Mouse (Mus musculus): ENCODE measurements around the gene Saysd1. TPM values are rescaled to one million over a fixed set of nuclear protein-coding genes. Genes with fewer than 3 reads are reported as not detected.

Saysd1 gene
- total RNA-seq (2012; rRNA removed) (5.9 and 6.0 TPM in 2 replicates), total RNA-seq (2014; rRNA removed) (6.3 and 6.6 TPM in 2 replicates), polyA plus RNA-seq (2012; ENCODE audit: insufficient read length, low read depth) (5.3 and 5.5 TPM in 2 replicates)

- Histone ChIP-seq H3K36me3 (replicated peaks in 1 of 2; ENCODE audit: control insufficient read depth in 1 of 2, insufficient read depth in 1 of 2, low read length in 1 of 2) (peaks cover 35 to 59% of the 10 kb centered on the region in 2 experiments), H3K27ac (ENCODE audit: insufficient read depth, low read depth) (no peak within 1 kb of the TSS), H3K79me2 (replicated peaks; ENCODE audit: control insufficient read depth, extremely low read depth, insufficient read depth, poor library complexity, severe bottlenecking) (no peaks in the 10 kb centered on the region), H3K4me1 (ENCODE audit: control insufficient read depth in 1 of 2, insufficient read depth in 2 of 2) (no peaks in the 10 kb centered on the region), H3K9ac (ENCODE audit: insufficient read depth, low read depth) (no peak within 1 kb of the TSS), H3K9me3 (replicated peaks; ENCODE audit: low read length) (no peaks in the 10 kb centered on the region), H3K4me3 (replicated peaks in 1 of 3; ENCODE audit: low read depth in 2 of 3, low read length in 2 of 3, poor library complexity in 1 of 3) (no peak within 1 kb of the TSS), H3K27me3 (replicated peaks) (no peaks in the 10 kb centered on the region), H3K4me2 (ENCODE audit: insufficient read depth, low read depth, poor library complexity, severe bottlenecking) (no peak within 1 kb of the TSS)
- no peak for TF ChIP-seq ETS1 (conservative IDR thresholded peaks at IDR 0.05; ENCODE audit: low read depth, low read length)
- no peak for TF ChIP-seq CHD1 (IDR thresholded peaks at IDR 0.05; ENCODE audit: low read depth, low read length)
- no peak for TF ChIP-seq TBP (conservative IDR thresholded peaks at IDR 0.05; ENCODE audit: low read depth, low read length)
- no peak for TF ChIP-seq CHD2 (IDR thresholded peaks at IDR 0.05; ENCODE audit: low read length)
- no peak for TF ChIP-seq POLR2A (IDR thresholded peaks at IDR 0.05; ENCODE audit: low read depth, low read length)
- in situ Hi-C loops (cut with MboI; ENCODE audit: low pct_ligation_motif_present, low pct_unique_long_range_greater_than_20kb, low sequenced_read_pairs) = no loop called here
- dilution Hi-C loops (cut with MboI; ENCODE audit: extremely low pct_ligation_motif_present, extremely low pct_unique_long_range_greater_than_20kb, low sequenced_read_pairs) = no loop called here
- DNase-seq (ENCODE audit: extremely low read depth) = no peak
Observed at GRCm38 (mm10) chr14:20138484-20139355, at the start of gene Saysd1. Gene Saysd1 (minus strand): TSS chr14:20138534.

GRCm38 (mm10) chr14:20185426-20185825 lies 47.1 kb upstream of the Saysd1 start:
- Histone ChIP-seq H3K4me3 (replicated peaks in 1 of 3; ENCODE audit: low read depth in 2 of 3, low read length in 2 of 3, poor library complexity in 1 of 3) (no peak overlapping the region), H3K27ac (ENCODE audit: insufficient read depth, low read depth) (no peak overlapping the region), H3K9ac (ENCODE audit: insufficient read depth, low read depth) (no peak overlapping the region), H3K4me2 (ENCODE audit: insufficient read depth, low read depth, poor library complexity, severe bottlenecking) (no peak overlapping the region), H3K36me3 (replicated peaks in 1 of 2; ENCODE audit: control insufficient read depth in 1 of 2, insufficient read depth in 1 of 2, low read length in 1 of 2) (no peaks in the 10 kb centered on the region), H3K79me2 (replicated peaks; ENCODE audit: control insufficient read depth, extremely low read depth, insufficient read depth, poor library complexity, severe bottlenecking) (peaks cover 9% of the 10 kb centered on the region), H3K9me3 (replicated peaks; ENCODE audit: low read length) (peaks cover 2% of the 10 kb centered on the region), H3K27me3 (replicated peaks) (peaks cover 1% of the 10 kb centered on the region), H3K4me1 (ENCODE audit: control insufficient read depth in 1 of 2, insufficient read depth in 2 of 2) (peaks cover 0 to 5% of the 10 kb centered on the region in 2 experiments; a peak in 2 of 4 replicates)
- no peak for TF ChIP-seq USF2 (conservative IDR thresholded peaks at IDR 0.05; ENCODE audit: low read depth, low read length)
- TF ChIP-seq NRF1 (IDR thresholded peaks at IDR 0.05; ENCODE audit: low read depth, low read length) = no peak
- no peak for TF ChIP-seq JUN (IDR thresholded peaks at IDR 0.05; ENCODE audit: insufficient read depth, low read depth, low read length)
- TF ChIP-seq KAT2A (IDR thresholded peaks at IDR 0.05; ENCODE audit: insufficient replicate concordance, low read length) = no peak
- no peak for TF ChIP-seq POLR2AphosphoS2 (IDR thresholded peaks at IDR 0.05; ENCODE audit: low read depth, low read length)
- TF ChIP-seq TCF12 (IDR thresholded peaks at IDR 0.05; ENCODE audit: low read depth, low read length) = no peak
- no peak for TF ChIP-seq MEF2A (IDR thresholded peaks at IDR 0.05; ENCODE audit: borderline replicate concordance, low read depth, low read length)
- no peak for TF ChIP-seq SIN3A (IDR thresholded peaks at IDR 0.05; ENCODE audit: low read length)
- TF ChIP-seq NELFE (IDR thresholded peaks at IDR 0.05; ENCODE audit: low read depth, low read length) = no peak
- TF ChIP-seq ZNF384 (IDR thresholded peaks at IDR 0.05; ENCODE audit: low read depth, low read length) = no peak
- no peak for TF ChIP-seq USF1 (IDR thresholded peaks at IDR 0.05; ENCODE audit: low read depth, low read length)
- TF ChIP-seq IRF4 (IDR thresholded peaks at IDR 0.05; ENCODE audit: low read depth, low read length) = no peak
- TF ChIP-seq CHD1 (IDR thresholded peaks at IDR 0.05; ENCODE audit: low read depth, low read length) = no peak
- TF ChIP-seq RCOR1 (conservative IDR thresholded peaks at IDR 0.05; ENCODE audit: low read depth, low read length) = no peak
- TF ChIP-seq PAX5 (IDR thresholded peaks at IDR 0.05; ENCODE audit: low read length) = no peak
- no peak for DNase-seq (ENCODE audit: extremely low read depth)
- dilution Hi-C loops (cut with MboI; ENCODE audit: extremely low pct_ligation_motif_present, extremely low pct_unique_long_range_greater_than_20kb, low sequenced_read_pairs) (no loop called here), in situ Hi-C loops (cut with MboI; ENCODE audit: low pct_ligation_motif_present, low pct_unique_long_range_greater_than_20kb, low sequenced_read_pairs) (no loop called here)

Data from CH12.LX (cell line).